Mouse (Mus musculus): ENCODE data around the gene Ap2s1.

DNA sequence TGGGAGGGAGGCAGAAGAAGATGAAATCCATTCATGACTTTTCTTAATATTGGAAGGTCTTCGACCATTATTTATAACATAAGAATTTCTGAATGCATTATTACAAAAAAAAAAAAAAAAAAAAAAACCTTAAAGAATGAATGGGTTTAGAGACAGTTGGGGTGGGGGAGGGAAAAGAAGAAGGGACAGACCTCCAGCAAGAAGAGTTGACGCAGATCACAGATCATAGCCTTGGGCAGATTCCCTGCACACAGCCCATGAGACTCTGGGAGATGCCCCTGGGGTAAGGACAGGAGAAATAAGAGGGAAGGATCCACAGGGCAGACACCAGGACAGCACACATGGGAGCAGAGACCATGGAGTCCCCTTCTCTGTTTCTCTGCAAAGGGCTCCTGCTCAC is 16.6 kb upstream of the Ap2s1 start, which contains the start of gene Ceacam9:
- TF ChIP-seq POLR2A (IDR thresholded peaks at IDR 0.05; ENCODE audit: borderline replicate concordance, insufficient read depth, low read length) (no peak), CTCF (IDR thresholded peaks at IDR 0.05; ENCODE audit: borderline replicate concordance, insufficient read depth, low read depth, low read length) (no peak)
